Mouse (Mus musculus) small intestine, adult 2 months (tissue): Measurements from ENCODE around the gene Itpka. TPM values are rescaled to one million over a fixed set of nuclear protein-coding genes. Genes with fewer than 3 reads are reported as not detected.
A peak's percentile ranks its signal among the peaks of the same experiment; 100 is the strongest.

ENCODE experiments used
- H3K27ac ChIP-seq: fragments of 200-500 bp; 2 replicates; pipeline ENCODE4 v1.5.1; 2012; ENCODE audit warnings: low read depth, low read length, control low read depth, inconsistent platforms; ENCODE audit not compliant: insufficient read depth
- H3K27me3 ChIP-seq: fragments of 200-500 bp; 2 replicates; pipeline ENCODE4 v1.6.1; 2012; ENCODE audit warnings: mild to moderate bottlenecking, moderate library complexity, low read length, inconsistent platforms; ENCODE audit not compliant: control insufficient read depth, insufficient read depth
- H3K36me3 ChIP-seq: fragments of 200-500 bp; 2 replicates; pipeline ENCODE4 v1.6.1; 2012; ENCODE audit warnings: mild to moderate bottlenecking, low read length, control low read depth, inconsistent platforms; ENCODE audit not compliant: control insufficient read depth, insufficient read depth
- H3K4me1 ChIP-seq: fragments of 200-500 bp; 2 replicates; pipeline ENCODE4 v1.6.1; 2012; ENCODE audit warnings: low read length, inconsistent platforms, mixed read lengths; ENCODE audit not compliant: control insufficient read depth, insufficient read depth, insufficient read length
- H3K4me3 ChIP-seq: fragments of 200-500 bp; 2 replicates; pipeline ENCODE4 v1.5.1; 2012; ENCODE audit warnings: low read depth, mild to moderate bottlenecking, control low read depth, inconsistent platforms, low read length, moderate library complexity
- CTCF ChIP-seq: fragments of 200-500 bp; IDR thresholded peaks from 2 replicates; pipeline ENCODE4 v1.5.1; 2012; ENCODE audit warnings: low read depth, mild to moderate bottlenecking, control low read depth, inconsistent platforms, low read length, moderate library complexity, mixed read lengths; ENCODE audit not compliant: insufficient replicate concordance, insufficient read length; ENCODE audit errors: extremely low read depth
- POLR2A ChIP-seq: fragments of 200-500 bp; IDR thresholded peaks from 2 replicates; pipeline ENCODE4 v1.6.1; 2012; ENCODE audit warnings: low read depth, mild to moderate bottlenecking, control low read depth, inconsistent platforms, low read length, moderate library complexity
- WGBS: fragments of 180-500 bp; shearing (Covaris S2); methylation state at CpG from one replicate; pipeline ENCODE4 v1.1.7; 2018; 5-methylcytosine and 5-hydroxymethylcytosine counted together
- polyA plus RNA-seq: library from polyadenylated mRNA; depleted of rRNA; stranded (reverse); fragments of >200 nt; gene quantifications from 2 replicates; pipeline ENCODE4 v1.2.3, GENCODE M21; 2012; rRNA removed

Itpka gene
- polyA plus RNA-seq, 1 experiment, result 39.7 TPM

DNA sequence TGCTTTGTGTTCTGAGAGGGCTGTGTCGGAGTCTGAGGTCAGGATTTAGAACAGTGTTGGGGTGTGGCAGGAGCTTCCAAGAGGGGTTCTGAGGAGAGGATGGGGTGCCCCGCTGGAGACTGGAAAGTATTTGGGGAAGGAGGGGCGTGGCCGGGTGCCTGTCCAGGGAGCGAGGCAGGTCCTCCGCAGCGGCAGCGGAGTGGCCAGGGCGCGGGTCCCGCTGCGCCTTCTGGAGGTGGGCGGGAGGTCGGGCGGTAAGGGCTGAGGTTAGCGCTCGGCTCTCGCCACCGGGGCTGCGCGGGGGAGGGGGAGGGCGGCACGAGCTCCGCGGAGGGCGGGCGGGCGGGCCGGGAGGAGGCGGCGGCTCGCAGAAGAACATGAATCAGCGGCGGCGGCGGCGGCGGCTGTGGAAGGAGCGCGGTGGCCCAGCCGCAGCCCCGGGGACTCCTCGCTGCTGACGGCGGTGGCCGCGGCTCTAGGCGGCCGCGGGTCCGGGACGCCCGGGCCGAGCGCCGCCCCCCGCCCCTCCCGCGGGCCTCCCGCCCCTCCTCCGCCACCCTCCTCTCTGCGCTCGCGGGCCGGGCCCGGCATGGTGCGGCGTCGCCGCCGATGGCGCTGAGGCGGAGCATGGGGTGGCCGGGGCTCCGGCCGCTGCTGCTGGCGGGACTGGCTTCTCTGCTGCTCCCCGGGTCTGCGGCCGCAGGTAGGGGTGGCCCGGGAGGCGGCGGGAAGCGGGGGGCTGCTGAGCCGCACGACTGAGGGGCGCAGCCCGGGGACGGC lies 57.2 kb downstream of the Itpka start:
- H3K27me3 ChIP-seq, result peaks cover 11% of the 10 kb centered on the region
- H3K27ac ChIP-seq, result no peak overlapping the region
- peak overlapping the region; percentile 73 for H3K4me3 ChIP-seq
- WGBS, result 2% methylated on average over 78 of the region's 89 CpGs
- no peaks in the 10 kb centered on the region for H3K36me3 ChIP-seq
- TF ChIP-seq CTCF, result no peak
- no peak for TF ChIP-seq POLR2A
- H3K4me1 ChIP-seq, result peaks cover 3% of the 10 kb centered on the region; the same call in 1 of the 2 replicates

DNA sequence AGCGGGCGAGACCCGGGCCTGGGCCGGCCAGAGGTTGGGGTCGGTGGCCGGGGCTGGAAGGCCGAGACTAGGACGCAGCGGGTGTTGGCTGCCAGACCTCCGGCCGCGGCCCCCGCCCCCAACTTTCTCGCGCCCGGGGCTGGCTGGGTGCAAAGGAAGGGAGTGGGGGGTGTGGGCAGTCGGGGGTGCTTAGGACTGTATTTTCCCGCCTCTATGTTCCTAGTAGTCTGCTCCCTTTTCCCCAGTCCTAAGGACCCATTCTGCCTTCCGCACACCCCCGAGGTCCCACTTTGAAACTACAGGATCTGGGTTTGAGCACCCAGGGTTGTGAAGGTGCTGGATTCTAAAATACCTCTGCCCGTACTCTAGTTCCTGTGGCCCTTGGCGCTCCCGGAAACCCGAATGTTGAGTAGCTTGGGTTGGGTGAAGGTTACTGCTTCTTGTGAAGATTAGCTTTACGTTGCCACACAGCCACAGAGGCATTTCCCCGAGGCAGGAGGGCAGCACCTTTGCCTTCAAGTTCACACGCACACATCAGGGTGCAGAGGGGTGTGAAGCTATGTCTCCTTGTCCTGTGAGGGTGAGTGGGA lies 57.9 kb downstream of the Itpka start:
- TF ChIP-seq CTCF (no peak), POLR2A (no peak)
- 3% methylated on average over 27 of the region's 27 CpGs for WGBS
- Histone ChIP-seq H3K36me3 (no peaks in the 10 kb centered on the region), H3K4me1 (peaks cover 3% of the 10 kb centered on the region; the same call in 1 of the 2 replicates), H3K27me3 (peaks cover 11% of the 10 kb centered on the region), H3K27ac (no peak overlapping the region), H3K4me3 (peak overlapping the region; percentile 73)

Other genes with a start within 250 kb of the Itpka start
- 0.09 and 0.10 TPM in 2 replicates for gene Exd1, start 194.7 kb upstream of the Itpka start, polyA plus RNA-seq
- 58.2 and 102 TPM in 2 replicates for gene Chp1, start 194.6 kb upstream of the Itpka start, polyA plus RNA-seq
- 0.23 and 0.75 TPM in 2 replicates for gene Nusap1, start 124.0 kb upstream of the Itpka start, polyA plus RNA-seq
- gene Oip5, start 123.9 kb upstream of the Itpka start, polyA plus RNA-seq, result 3.7 and 4.4 TPM in 2 replicates
- 0.53 and 1.4 TPM in 2 replicates for gene Ndufaf1, start 79.5 kb upstream of the Itpka start, polyA plus RNA-seq
- 1.8 and 3.8 TPM in 2 replicates for gene Rtf1, start 67.3 kb upstream of the Itpka start, polyA plus RNA-seq
- 1.8 and 2.0 TPM in 2 replicates for gene Ltk, start 18.1 kb downstream of the Itpka start, polyA plus RNA-seq
- gene Rpap1, start 45.2 kb downstream of the Itpka start, polyA plus RNA-seq, result 12.8 and 18.2 TPM in 2 replicates
- gene Tyro3, start 55.4 kb downstream of the Itpka start, polyA plus RNA-seq, result 3.2 and 6.3 TPM in 2 replicates
- gene Mga, start 154.9 kb downstream of the Itpka start, polyA plus RNA-seq, result 5.4 and 6.6 TPM in 2 replicates
- 3.6 and 15.9 TPM in 2 replicates for gene Mapkbp1, start 230.4 kb downstream of the Itpka start, polyA plus RNA-seq